Mouse (Mus musculus) myocyte (in vitro differentiated cells): ENCODE measurements around the gene Zbtb24.

Experiments
- POLR2A ChIP-seq: IDR thresholded peaks from one replicate; pipeline ENCODE4 v1.6.1; 2011; ENCODE audit warnings: low read depth, mild to moderate bottlenecking, control low read depth, moderate library complexity; ENCODE audit not compliant: insufficient read length
- TCF12 ChIP-seq: IDR thresholded peaks from one replicate; pipeline ENCODE4 v1.6.1; 2011; ENCODE audit warnings: mild to moderate bottlenecking, control low read depth; ENCODE audit not compliant: poor library complexity, insufficient read depth, severe bottlenecking
- USF1 ChIP-seq: IDR thresholded peaks from one replicate; pipeline ENCODE4 v1.6.1; 2011; ENCODE audit warnings: low read depth, mild to moderate bottlenecking, control low read depth, moderate library complexity

DNA sequence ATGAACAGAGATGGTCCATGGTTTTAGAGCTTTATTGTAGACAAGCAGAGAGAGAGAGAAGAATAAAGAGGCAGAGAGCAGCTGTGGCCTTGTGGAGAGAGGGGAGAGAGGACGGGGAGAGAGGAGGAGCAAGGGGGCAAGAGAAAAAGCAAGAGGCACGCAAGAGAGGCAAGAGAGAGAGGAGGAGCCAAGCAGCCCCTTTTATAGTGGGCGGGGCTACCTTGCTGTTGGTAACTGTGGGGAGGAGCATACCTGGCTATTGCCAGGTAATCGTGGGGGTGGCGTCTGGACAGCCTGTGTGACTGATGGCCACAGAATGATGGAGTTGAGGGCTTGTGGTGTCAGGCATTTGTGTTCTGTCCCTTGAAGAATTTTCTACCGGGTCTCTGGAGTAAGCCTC, 23.8 kb upstream of the Zbtb24 start:
- TF ChIP-seq POLR2A: no peak
- TF ChIP-seq USF1: no peak
- TF ChIP-seq TCF12: no peak
